Mouse (Mus musculus): ENCODE measurements at regions not wholly inside any gene's neighbourhood (a gene's known extent, or its start where the extent isn't known, plus 50 kb on each side); places are given as distances from the start of the nearest gene placed in this dataset.
"Not testable (repeated sequence)": the region's sequence is repeated elsewhere in the genome, so short reads cannot be mapped to it uniquely, and the experiment has no call there.

DNA sequence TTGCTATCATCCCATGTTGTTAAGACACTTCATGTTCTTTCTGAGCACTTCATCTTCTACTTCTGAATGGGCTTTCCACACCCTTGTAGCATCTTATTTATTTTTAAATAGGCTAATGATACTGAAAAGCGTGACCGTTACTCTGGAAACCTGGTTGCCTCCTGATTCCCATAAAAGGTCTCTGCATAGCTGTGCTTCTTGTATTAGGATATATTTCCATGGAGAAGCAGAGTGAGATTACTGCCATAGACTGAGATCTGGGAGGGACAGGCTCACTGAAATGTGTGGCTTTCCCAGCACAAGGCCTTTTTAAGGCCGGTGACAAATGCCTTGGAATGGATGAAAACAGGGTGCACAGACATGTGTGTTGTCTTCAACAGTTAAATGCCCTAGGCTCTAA is 1100.0 kb downstream of the Sorcs3 start:
- peaks cover 19% of the 10 kb centered on the region for H3K4me1 ChIP-seq
- peak; percentile 21 for DNase-seq (ENCODE audit: low spot score)
- H3K36me3 ChIP-seq: no peaks in the 10 kb centered on the region
- no peak overlapping the region for H3K27ac ChIP-seq (replicated peaks)
- H3K4me3 ChIP-seq: no peak overlapping the region
- H3K9me3 ChIP-seq (replicated peaks): no peaks in the 10 kb centered on the region
- 71% methylated on average over 3 of the region's 3 CpGs for WGBS
- H3K27me3 ChIP-seq (ENCODE audit: low read depth, poor library complexity, severe bottlenecking): no peaks in the 10 kb centered on the region

DNA sequence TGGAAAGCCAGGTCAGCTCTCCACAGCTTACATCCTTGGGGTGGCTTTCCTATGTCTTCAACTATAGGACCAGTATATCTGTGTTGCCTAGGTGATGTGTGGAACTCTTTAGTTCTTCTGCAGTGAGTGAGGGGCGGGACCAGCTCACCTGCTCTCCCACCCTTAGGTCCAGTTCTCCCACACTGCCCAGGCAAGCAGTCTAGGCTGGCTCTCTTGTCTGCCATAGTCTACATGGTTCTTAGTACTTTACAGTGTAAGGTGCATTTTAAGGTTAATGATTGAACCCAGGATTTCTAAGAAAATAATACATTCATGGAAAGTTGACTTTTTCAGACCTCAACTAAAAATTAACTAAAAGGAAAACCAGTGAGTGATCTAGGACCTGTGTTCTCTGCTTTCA is 1108.4 kb downstream of the Sorcs3 start:
- 73% methylated on average over 1 of the region's 1 CpGs for WGBS
- Histone ChIP-seq H3K9me3 (replicated peaks) (no peaks in the 10 kb centered on the region), H3K36me3 (no peaks in the 10 kb centered on the region), H3K4me1 (peaks cover 25% of the 10 kb centered on the region), H3K4me3 (no peak overlapping the region), H3K27ac (replicated peaks) (no peak overlapping the region), H3K27me3 (ENCODE audit: low read depth, poor library complexity, severe bottlenecking) (peaks cover 7% of the 10 kb centered on the region; the same call in 1 of the 2 replicates)
- no peak for DNase-seq (ENCODE audit: low spot score)

GRCm38 (mm10) chr19:49359642-49360041 is 1153.8 kb downstream of the Sorcs3 start:
- Histone ChIP-seq H3K4me3 (no peak overlapping the region), H3K9me3 (replicated peaks) (no peaks in the 10 kb centered on the region), H3K27me3 (ENCODE audit: low read depth, poor library complexity, severe bottlenecking) (no peaks in the 10 kb centered on the region), H3K4me1 (no peaks in the 10 kb centered on the region), H3K27ac (replicated peaks) (no peak overlapping the region), H3K36me3 (no peaks in the 10 kb centered on the region)
- 89% methylated on average over 3 of the region's 3 CpGs for WGBS
- DNase-seq (ENCODE audit: low spot score): no peak

DNA sequence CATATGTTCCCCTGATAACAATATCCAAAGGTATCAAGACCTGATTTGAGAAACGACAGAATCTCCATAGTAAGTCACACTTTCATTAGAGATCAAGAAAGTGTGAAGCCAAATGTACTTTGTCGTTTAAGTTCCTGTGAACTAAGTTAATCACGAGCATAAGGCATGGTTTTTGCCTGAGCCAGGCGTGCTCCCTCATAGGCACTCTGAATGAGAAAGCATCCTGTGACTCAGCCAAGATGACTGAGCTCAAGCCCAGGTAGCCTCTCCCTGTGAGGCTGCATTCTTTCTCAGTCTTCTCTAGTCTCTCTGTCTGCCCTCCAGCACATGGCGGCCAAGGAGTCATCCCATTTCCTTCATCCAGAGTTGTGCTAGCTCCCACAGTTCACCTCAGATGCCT is 1154.9 kb downstream of the Sorcs3 start:
- 89% methylated on average over 5 of the region's 5 CpGs for WGBS
- no peaks in the 10 kb centered on the region for H3K27me3 ChIP-seq (ENCODE audit: low read depth, poor library complexity, severe bottlenecking)
- no peaks in the 10 kb centered on the region for H3K36me3 ChIP-seq
- no peaks in the 10 kb centered on the region for H3K9me3 ChIP-seq (replicated peaks)
- no peaks in the 10 kb centered on the region for H3K4me1 ChIP-seq
- no peak for DNase-seq (ENCODE audit: low spot score)
- no peak overlapping the region for H3K4me3 ChIP-seq
- no peak overlapping the region for H3K27ac ChIP-seq (replicated peaks)

GRCm38 (mm10) chr19:49361116-49361515 is 1155.3 kb downstream of the Sorcs3 start:
- H3K27ac ChIP-seq (replicated peaks); H3K27me3 ChIP-seq (ENCODE audit: low read depth, poor library complexity, severe bottlenecking); H3K9me3 ChIP-seq (replicated peaks); H3K4me1 ChIP-seq; DNase-seq (ENCODE audit: low spot score); H3K4me3 ChIP-seq; H3K36me3 ChIP-seq: not testable (repeated sequence)
- 84% methylated on average over 10 of the region's 11 CpGs for whole genome bisulfite sequencing

DNA sequence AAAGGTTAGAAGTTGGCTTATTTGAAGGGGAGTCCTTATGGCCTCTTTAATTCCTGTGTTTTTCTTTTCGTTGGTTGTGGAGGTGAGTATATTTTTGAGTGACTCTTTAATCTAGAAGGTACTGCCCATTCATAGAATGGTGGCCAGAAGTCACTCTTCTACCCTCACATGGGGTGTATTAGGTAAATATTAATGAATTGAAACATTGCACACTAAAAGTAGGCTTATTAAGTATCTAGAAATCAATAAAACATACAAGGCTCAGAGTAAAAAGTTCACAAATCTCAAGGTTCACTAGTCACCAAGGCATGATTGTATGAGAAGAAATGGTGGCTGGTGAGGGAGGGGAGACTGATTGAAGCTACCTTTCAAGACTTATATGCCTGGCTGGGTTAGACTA is 1167.1 kb downstream of the Sorcs3 start:
- DNase-seq (ENCODE audit: low spot score): no peak
- no peaks in the 10 kb centered on the region for H3K9me3 ChIP-seq (replicated peaks)
- no peaks in the 10 kb centered on the region for H3K27me3 ChIP-seq (ENCODE audit: low read depth, poor library complexity, severe bottlenecking)
- no peak overlapping the region for H3K4me3 ChIP-seq
- H3K27ac ChIP-seq (replicated peaks): no peak overlapping the region
- no peaks in the 10 kb centered on the region for H3K4me1 ChIP-seq
- no peaks in the 10 kb centered on the region for H3K36me3 ChIP-seq
- WGBS: 91% methylated on average over 1 of the region's 1 CpGs

GRCm38 (mm10) chr19:49374295-49374694 is 1168.5 kb downstream of the Sorcs3 start:
- no peak for DNase-seq (ENCODE audit: low spot score)
- Histone ChIP-seq H3K27ac (replicated peaks) (no peak overlapping the region), H3K4me1 (no peaks in the 10 kb centered on the region), H3K4me3 (no peak overlapping the region), H3K27me3 (ENCODE audit: low read depth, poor library complexity, severe bottlenecking) (no peaks in the 10 kb centered on the region), H3K36me3 (no peaks in the 10 kb centered on the region), H3K9me3 (replicated peaks) (no peaks in the 10 kb centered on the region)
- 96% methylated on average over 2 of the region's 2 CpGs for WGBS

DNA sequence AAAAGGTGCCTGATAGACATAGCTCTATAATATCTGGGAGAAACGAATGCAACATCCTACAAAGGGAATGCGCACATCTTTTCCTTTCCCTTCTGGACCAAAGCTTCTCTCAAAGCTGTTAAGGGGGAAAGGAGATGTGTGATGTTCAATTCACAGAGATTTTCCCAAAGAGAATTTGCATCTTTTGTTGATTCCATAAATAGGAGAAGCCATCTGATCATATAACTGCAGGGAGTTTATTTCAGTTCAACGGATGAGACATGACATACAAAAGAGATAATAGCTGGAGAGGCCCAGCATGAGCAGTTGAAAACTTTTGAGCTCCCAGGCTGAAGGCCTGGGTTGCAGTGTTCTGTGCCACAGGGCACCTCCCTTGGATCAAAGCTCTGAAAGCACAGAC is 1169.1 kb downstream of the Sorcs3 start:
- no peak overlapping the region for H3K27ac ChIP-seq (replicated peaks)
- H3K4me3 ChIP-seq: no peak overlapping the region
- WGBS: 83% methylated on average over 3 of the region's 3 CpGs
- no peaks in the 10 kb centered on the region for H3K9me3 ChIP-seq (replicated peaks)
- no peaks in the 10 kb centered on the region for H3K27me3 ChIP-seq (ENCODE audit: low read depth, poor library complexity, severe bottlenecking)
- DNase-seq (ENCODE audit: low spot score): no peak
- no peaks in the 10 kb centered on the region for H3K36me3 ChIP-seq
- H3K4me1 ChIP-seq: no peaks in the 10 kb centered on the region

GRCm38 (mm10) chr19:49375754-49376619 is 1170.2 kb downstream of the Sorcs3 start:
- no peaks in the 10 kb centered on the region for H3K36me3 ChIP-seq
- DNase-seq (ENCODE audit: low spot score): no peak
- WGBS: 63% methylated on average over 1 of the region's 1 CpGs
- H3K27me3 ChIP-seq (ENCODE audit: low read depth, poor library complexity, severe bottlenecking): no peaks in the 10 kb centered on the region
- H3K9me3 ChIP-seq (replicated peaks): no peaks in the 10 kb centered on the region
- no peak overlapping the region for H3K27ac ChIP-seq (replicated peaks)
- no peak overlapping the region for H3K4me3 ChIP-seq
- no peaks in the 10 kb centered on the region for H3K4me1 ChIP-seq

DNA sequence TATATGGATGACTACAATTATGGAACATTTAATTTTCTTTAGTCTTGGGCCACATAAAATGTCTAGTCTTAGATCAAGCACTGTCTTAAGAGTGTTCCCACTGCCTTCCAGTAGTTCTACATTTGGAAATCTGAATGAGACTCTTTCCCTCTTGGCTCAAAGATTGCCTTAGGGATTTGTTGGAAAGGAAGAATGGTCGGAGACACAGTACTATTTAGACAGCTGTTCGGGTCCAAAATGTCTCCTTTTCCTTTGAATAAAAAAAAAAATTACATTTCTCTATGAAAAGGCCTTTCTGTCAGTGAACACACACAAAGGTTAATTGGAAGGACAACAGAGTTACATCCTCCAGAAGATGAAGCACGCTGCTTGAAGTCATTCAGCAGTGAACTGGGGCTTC is 1173.8 kb downstream of the Sorcs3 start:
- H3K9me3 ChIP-seq (replicated peaks): no peaks in the 10 kb centered on the region
- no peak for DNase-seq (ENCODE audit: low spot score)
- H3K27me3 ChIP-seq (ENCODE audit: low read depth, poor library complexity, severe bottlenecking): no peaks in the 10 kb centered on the region
- no peak overlapping the region for H3K27ac ChIP-seq (replicated peaks)
- H3K4me3 ChIP-seq: no peak overlapping the region
- no peaks in the 10 kb centered on the region for H3K36me3 ChIP-seq
- WGBS: 68% methylated on average over 3 of the region's 3 CpGs
- no peaks in the 10 kb centered on the region for H3K4me1 ChIP-seq

DNA sequence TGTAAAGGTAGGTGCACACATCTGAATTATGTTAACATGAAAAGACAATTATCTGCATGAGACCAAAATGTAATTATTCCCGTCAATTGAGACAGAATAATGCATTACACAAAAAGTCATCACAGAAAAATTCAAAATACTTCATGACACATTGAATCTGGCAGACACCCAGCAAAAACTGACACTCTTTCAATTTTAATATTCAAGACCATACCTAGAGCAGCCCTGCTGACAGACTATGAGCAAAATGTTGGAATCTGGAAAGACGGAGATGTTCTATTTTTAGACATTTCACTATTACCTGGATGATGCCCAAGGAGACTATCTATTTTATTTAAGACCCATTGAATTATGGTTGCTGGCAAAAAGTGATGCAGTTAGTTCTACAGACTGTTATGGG is 1190.4 kb downstream of the Sorcs3 start:
- 91% methylated on average over 2 of the region's 2 CpGs for WGBS
- no peak for DNase-seq (ENCODE audit: low spot score)
- Histone ChIP-seq H3K4me3 (no peak overlapping the region), H3K27ac (replicated peaks) (no peak overlapping the region), H3K27me3 (ENCODE audit: low read depth, poor library complexity, severe bottlenecking) (no peaks in the 10 kb centered on the region), H3K9me3 (replicated peaks) (no peaks in the 10 kb centered on the region), H3K36me3 (no peaks in the 10 kb centered on the region), H3K4me1 (no peaks in the 10 kb centered on the region)

GRCm38 (mm10) chr19:49415326-49415725 is 1209.5 kb downstream of the Sorcs3 start:
- WGBS: 75% methylated on average over 2 of the region's 2 CpGs
- no peak for DNase-seq (ENCODE audit: low spot score)
- H3K9me3 ChIP-seq (replicated peaks): no peaks in the 10 kb centered on the region

DNA sequence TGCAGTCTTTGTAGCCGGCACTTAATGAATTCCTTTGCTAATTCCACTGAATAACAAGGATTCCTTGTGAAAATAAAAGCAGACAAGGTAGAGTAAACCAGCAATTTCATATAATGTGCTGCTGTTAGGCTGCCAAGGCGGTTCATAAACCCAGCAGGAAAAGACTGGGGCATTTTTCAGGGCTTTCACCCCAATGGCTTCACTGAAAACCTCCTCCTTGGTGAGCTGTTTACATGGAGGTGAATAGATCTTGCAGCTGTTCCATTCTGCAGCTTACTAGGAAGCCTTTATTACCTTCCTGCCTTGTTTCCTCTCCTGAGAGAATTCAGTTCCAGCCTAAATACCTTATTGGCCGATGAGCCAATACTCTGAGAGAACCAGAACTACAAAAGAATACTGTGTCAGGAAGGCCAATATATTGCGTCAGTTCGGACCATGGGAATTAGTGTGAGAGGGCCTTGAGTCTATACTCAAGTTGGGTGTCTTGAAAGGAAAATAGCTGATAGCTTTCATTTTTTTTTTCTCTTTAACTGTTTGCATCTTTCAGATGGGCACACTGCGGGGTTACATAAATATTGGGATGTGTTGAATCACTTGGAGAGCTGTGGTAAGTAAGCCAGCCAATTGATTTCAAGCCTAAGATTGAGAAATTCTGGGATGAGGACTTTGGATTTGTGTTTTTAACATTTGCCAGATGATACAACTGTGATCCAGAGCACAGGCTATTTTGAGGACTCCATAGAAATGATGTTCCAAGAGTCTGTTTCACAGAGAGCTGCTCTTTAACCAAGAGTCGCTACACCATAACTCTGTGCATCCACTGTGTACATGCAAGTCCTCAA is 1217.5 kb downstream of the Sorcs3 start:
- Histone ChIP-seq H3K9me3 (replicated peaks) (no peaks in the 10 kb centered on the region), H3K4me1 (no peaks in the 10 kb centered on the region), H3K36me3 (no peaks in the 10 kb centered on the region), H3K27ac (replicated peaks) (no peak overlapping the region), H3K27me3 (ENCODE audit: low read depth, poor library complexity, severe bottlenecking) (no peaks in the 10 kb centered on the region), H3K4me3 (no peak overlapping the region)
- WGBS: 82% methylated on average over 7 of the region's 7 CpGs
- DNase-seq (ENCODE audit: low spot score): no peak

More at GRCm38 (mm10) chr19:49415326-49415725, 1209.5 kb downstream of the Sorcs3 start:
- Histone ChIP-seq H3K27ac (replicated peaks) (no peak overlapping the region), H3K4me3 (no peak overlapping the region), H3K4me1 (no peaks in the 10 kb centered on the region), H3K36me3 (no peaks in the 10 kb centered on the region), H3K27me3 (ENCODE audit: low read depth, poor library complexity, severe bottlenecking) (no peaks in the 10 kb centered on the region)
